Mouse (Mus musculus): ENCODE data around the gene Dyrk2.

DNA sequence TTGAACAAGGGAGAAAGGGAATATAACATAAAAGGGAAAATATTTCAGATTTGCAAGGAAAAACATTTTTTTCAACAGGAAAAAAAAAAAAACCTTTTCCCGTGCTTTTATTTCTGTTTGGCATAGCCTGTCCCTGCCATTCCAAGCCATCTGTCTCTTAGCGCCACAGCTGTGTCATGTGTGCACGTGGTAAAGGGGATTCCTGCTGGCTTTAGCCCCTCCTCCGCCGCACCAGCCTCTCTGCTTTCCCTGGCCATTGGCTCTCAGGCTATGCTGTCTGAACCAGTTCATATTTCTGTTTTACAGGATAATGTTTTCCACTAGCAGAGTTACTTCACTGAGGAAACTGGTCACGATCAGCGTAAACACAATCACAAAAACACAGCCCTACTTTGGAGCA, 49.1 kb downstream of the Dyrk2 start:
- TF ChIP-seq POLR2A (IDR thresholded peaks at IDR 0.05; ENCODE audit: borderline replicate concordance, low read depth, low read length) (no peak), CTCF (IDR thresholded peaks at IDR 0.05; ENCODE audit: low read depth, low read length) (no peak)
